Mouse (Mus musculus): ENCODE measurements at regions not wholly inside any gene's neighbourhood (a gene's known extent, or its start where the extent isn't known, plus 50 kb on each side); places are given as distances from the start of the nearest gene placed in this dataset.
A peak's percentile ranks its signal among the peaks of the same experiment; 100 is the strongest.

GRCm38 (mm10) chr4:56619803-56620202 lies 120.1 kb upstream of the Gm26657 start:
- DNase-seq (ENCODE audit: low read depth), result no peak

- no peak for DNase-seq (ENCODE audit: low read depth)
These were observed 120.8 kb upstream of the Gm26657 start for GRCm38 (mm10) chr4:56619054-56619453.

- DNase-seq (ENCODE audit: low read depth), result no peak
These were observed 121.4 kb upstream of the Gm26657 start for GRCm38 (mm10) chr4:56618433-56618832.

- no peak for DNase-seq (ENCODE audit: low read depth)
These were observed 122.1 kb upstream of the Gm26657 start for GRCm38 (mm10) chr4:56617661-56618360.

GRCm38 (mm10) chr4:56612325-56612724 lies 127.5 kb upstream of the Gm26657 start:
- DNase-seq (ENCODE audit: low read depth), result no peak

- no peak for DNase-seq (ENCODE audit: low read depth)
These were observed 128.1 kb upstream of the Gm26657 start for GRCm38 (mm10) chr4:56611751-56612150.

GRCm38 (mm10) chr4:56610273-56610672 lies 129.6 kb upstream of the Gm26657 start:
- no peak for DNase-seq (ENCODE audit: low read depth)

- DNase-seq (ENCODE audit: low read depth), result no peak
These were observed 131.2 kb upstream of the Gm26657 start for GRCm38 (mm10) chr4:56608701-56609100.

GRCm38 (mm10) chr4:56598398-56598797 lies 141.5 kb upstream of the Gm26657 start:
- no peak for DNase-seq (ENCODE audit: low read depth)

GRCm38 (mm10) chr4:56597931-56598330 lies 141.9 kb upstream of the Gm26657 start:
- DNase-seq (ENCODE audit: low read depth), result no peak

GRCm38 (mm10) chr4:56582405-56582804 lies 157.5 kb upstream of the Gm26657 start:
- no peak for DNase-seq (ENCODE audit: low read depth)

GRCm38 (mm10) chr4:56576837-56577548 lies 162.9 kb upstream of the Gm26657 start:
- no peak for DNase-seq (ENCODE audit: low read depth)

- no peak for DNase-seq (ENCODE audit: low read depth)
These were observed 187.7 kb upstream of the Gm26657 start for GRCm38 (mm10) chr4:56552126-56552525.

GRCm38 (mm10) chr4:56533344-56533985 lies 206.4 kb upstream of the Gm26657 start:
- peak; percentile 32 for DNase-seq (ENCODE audit: low read depth)

- peak; percentile 35 for DNase-seq (ENCODE audit: low read depth)
These were observed 206.9 kb upstream of the Gm26657 start for GRCm38 (mm10) chr4:56532921-56533320.

- no peak for DNase-seq (ENCODE audit: low read depth)
These were observed 211.3 kb upstream of the Gm26657 start for GRCm38 (mm10) chr4:56528571-56528970.

GRCm38 (mm10) chr4:56524430-56524985 lies 215.4 kb upstream of the Gm26657 start:
- DNase-seq (ENCODE audit: low read depth), result no peak

GRCm38 (mm10) chr4:56507770-56508169 lies 232.1 kb upstream of the Gm26657 start:
- no peak for DNase-seq (ENCODE audit: low read depth)

- no peak for DNase-seq (ENCODE audit: low read depth)
These were observed 233.1 kb upstream of the Gm26657 start for GRCm38 (mm10) chr4:56506786-56507185.

- no peak for DNase-seq (ENCODE audit: low read depth)
These were observed 233.8 kb upstream of the Gm26657 start for GRCm38 (mm10) chr4:56506067-56506466.

- DNase-seq (ENCODE audit: low read depth), result peak; percentile 43
These were observed 247.2 kb upstream of the Gm26657 start for GRCm38 (mm10) chr4:56492537-56493221.

GRCm38 (mm10) chr4:56489361-56489760 lies 250.5 kb upstream of the Gm26657 start:
- no peak for DNase-seq (ENCODE audit: low read depth)
